Mouse (Mus musculus) lung, adult 2 months (tissue): Measurements from ENCODE around the gene Papola. TPM values are rescaled to one million over a fixed set of nuclear protein-coding genes. Genes with fewer than 3 reads are reported as not detected.

Experiments
- DNase-seq: peaks from one replicate; pipeline ENCODE4 v3.0.0; 2022
- H3K4me1 ChIP-seq: fragments of 200-500 bp; 2 replicates; pipeline ENCODE4 v1.6.1; 2011; ENCODE audit warnings: low read length; ENCODE audit not compliant: control insufficient read depth, insufficient read depth
- H3K4me3 ChIP-seq: fragments of 200-500 bp; replicated peaks from 2 replicates; pipeline ENCODE3; 2011; ENCODE audit warnings: low read depth, mild to moderate bottlenecking, control low read depth, low read length; ENCODE audit errors: extremely low read depth
- CTCF ChIP-seq: fragments of 200-500 bp; IDR thresholded peaks from 2 replicates; pipeline ENCODE4 v1.5.1; 2011; ENCODE audit warnings: mild to moderate bottlenecking, low read length, control low read depth; ENCODE audit not compliant: insufficient read depth
- POLR2A ChIP-seq: fragments of 200-500 bp; IDR thresholded peaks from 2 replicates; pipeline ENCODE4 v1.6.1; 2011; ENCODE audit warnings: low read depth, mild to moderate bottlenecking, control low read depth, low read length, borderline replicate concordance; ENCODE audit errors: extremely low read depth
- WGBS: fragments of 180-500 bp; shearing (Covaris S2); methylation state at CpG from one replicate; pipeline ENCODE4 v1.1.7; 2018; 5-methylcytosine and 5-hydroxymethylcytosine counted together
- polyA plus RNA-seq: library from polyadenylated mRNA; depleted of rRNA; stranded (reverse); fragments of >200 nt; gene quantifications from 2 replicates; pipeline ENCODE4 v1.2.3, GENCODE M21; 2012

The Papola gene
- polyA plus RNA-seq, 1 experiment: 40.4 TPM

DNA sequence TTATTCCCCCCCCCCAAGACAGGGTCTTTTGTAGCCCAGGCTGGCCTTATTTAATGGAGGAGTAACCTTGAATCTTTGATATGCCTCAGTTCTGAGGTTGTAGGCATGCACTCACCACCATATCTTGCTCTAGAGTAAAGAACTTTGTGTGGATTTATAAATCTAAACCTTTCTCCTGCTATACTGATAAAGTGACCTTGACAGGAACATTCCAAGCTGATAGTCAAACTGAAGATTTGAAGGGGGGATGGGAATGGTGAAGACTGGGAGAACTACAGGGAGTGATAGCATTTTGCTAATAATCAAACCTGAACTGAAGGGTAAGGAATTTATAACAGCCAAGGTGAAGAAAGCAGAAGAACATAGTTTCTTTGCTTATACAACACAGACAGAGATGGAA lies 13.5 kb downstream of the Papola start:
- no peak for TF ChIP-seq POLR2A
- TF ChIP-seq CTCF: no peak
- Histone ChIP-seq H3K4me3 (no peak overlapping the region), H3K4me1 (no peaks in the 10 kb centered on the region; the same call in 1 of the 2 replicates)
- no peak for DNase-seq

DNA sequence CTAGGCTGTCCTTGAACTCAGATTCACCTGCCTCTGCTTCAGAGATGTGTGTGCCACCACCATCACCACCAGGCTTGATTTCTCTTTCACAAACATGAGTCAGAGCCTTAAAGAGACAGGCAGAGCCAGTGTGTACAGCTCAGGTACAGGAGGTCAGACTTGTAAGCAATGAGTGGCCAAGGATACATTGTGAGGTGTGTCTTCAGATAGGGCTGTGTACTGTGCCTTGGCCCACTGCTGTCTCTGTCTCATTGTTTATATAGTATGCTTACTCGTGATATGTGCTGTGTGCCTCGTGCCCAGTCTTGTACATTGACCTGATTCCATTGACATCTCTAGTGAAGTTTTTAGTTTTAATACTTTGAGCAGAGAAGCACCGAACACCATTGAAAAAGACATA lies 21.3 kb downstream of the Papola start:
- Histone ChIP-seq H3K4me1 (peaks cover 3% of the 10 kb centered on the region), H3K4me3 (no peak overlapping the region)
- TF ChIP-seq POLR2A (no peak), CTCF (no peak)
- WGBS: 69% methylated on average over 3 of the region's 3 CpGs
- no peak for DNase-seq

DNA sequence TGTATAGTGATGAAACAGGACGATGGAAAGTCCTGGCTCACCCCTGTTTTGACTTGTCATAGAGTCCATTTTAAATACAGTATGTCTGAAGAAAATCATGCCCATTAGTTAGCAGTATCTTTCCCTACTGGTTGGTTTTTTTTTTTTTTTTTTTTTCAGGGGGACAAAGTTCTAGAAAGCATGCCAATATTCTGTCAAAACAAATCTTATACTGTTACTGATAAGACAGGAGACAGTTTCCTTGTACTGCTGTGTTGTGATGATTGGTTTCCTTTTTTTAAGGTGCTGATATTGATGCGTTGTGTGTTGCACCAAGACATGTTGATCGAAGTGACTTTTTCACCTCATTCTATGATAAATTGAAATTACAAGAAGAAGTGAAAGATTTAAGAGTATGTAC lies 21.7 kb downstream of the Papola start:
- 68% methylated on average over 3 of the region's 3 CpGs for WGBS
- Histone ChIP-seq H3K4me1 (peaks cover 3% of the 10 kb centered on the region), H3K4me3 (no peak overlapping the region)
- no peak for TF ChIP-seq CTCF
- TF ChIP-seq POLR2A: no peak
- no peak for DNase-seq

DNA sequence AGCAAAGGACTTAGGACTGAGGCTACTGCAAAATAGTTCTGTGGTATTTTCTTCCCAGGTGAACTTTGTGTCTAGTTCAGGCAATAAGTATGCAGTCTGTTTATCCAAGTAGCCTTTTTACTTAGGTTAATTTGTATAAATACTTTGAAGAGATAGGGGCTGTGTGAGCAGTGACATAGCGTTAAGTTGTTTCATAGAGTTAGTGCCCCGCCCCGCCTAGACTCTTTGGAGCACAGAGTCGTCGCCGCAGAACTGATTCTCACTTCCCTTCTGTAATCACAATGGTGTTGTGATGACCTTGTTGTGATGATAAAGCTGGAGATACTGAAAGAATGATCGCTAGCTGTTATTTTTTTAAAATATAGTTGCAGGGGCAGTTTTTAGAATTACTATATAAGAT lies 22.9 kb downstream of the Papola start:
- Histone ChIP-seq H3K4me3 (no peak overlapping the region), H3K4me1 (peaks cover 3% of the 10 kb centered on the region)
- no peak for DNase-seq
- 66% methylated on average over 7 of the region's 7 CpGs for WGBS
- no peak for TF ChIP-seq CTCF
- no peak for TF ChIP-seq POLR2A

DNA sequence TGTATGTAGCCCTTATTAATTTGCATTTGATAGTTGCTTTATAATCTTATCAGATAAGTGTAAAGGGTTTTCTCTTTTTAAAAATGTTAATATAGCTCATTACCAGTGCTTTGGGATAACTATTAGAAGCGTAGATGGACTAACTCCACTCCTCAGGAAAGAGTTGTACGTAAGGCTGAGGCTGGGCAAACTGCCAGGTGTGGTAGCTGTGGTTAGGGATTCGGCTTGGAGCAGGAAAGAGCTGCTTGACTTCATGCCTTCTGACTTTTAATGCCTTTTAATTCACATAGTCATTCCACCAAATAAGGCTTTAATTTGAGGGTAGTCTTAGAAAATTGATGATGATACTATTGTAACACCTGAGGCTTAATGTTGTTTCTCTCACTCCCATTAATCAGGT lies 24.5 kb downstream of the Papola start:
- peaks cover 3% of the 10 kb centered on the region for H3K4me1 ChIP-seq
- DNase-seq: no peak
- whole genome bisulfite sequencing: 36% methylated on average over 3 of the region's 3 CpGs
- TF ChIP-seq CTCF (no peak), POLR2A (no peak)
- no peak overlapping the region for H3K4me3 ChIP-seq

DNA sequence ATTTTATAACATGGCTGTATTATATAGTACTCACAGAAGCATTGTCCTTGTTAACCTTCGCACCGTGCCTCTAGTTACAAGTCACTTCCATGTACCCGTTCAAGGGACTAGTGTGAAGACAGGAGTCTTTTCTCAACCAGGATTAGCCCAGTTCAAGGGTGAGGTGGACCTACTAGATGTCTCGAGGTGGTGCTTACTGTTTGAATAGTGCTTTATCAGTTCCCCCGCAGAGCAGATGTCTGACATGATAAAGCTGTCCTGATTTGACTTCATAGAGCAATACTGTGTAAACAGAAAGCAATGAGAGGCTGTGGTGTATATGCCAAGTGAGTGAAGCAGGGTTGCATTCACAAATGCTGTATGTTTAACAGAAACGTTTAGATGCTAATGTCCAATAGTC lies 26.1 kb downstream of the Papola start:
- no peak for DNase-seq
- H3K4me1 ChIP-seq: peaks cover 3% of the 10 kb centered on the region

DNA sequence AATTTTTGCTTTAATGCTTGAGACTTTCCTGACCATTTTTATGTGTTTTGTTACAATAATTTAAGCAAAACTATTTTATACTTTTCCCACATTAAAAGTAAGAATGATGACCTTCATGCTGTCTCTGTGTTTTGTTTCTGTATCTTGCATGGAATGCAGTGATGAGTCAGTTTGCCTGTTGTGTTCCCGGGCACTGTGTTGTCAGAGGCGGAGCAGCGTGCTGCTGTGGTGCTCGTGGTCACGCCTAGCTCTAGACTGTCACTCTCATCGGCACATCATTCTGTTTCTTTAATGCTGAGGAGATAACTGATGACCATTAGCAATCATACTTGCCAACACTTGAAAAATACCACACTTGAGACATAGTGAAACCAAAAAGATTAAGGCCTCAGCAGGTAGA lies 29.5 kb downstream of the Papola start:
- WGBS: 84% methylated on average over 6 of the region's 6 CpGs
- DNase-seq: no peak
- no peak overlapping the region for H3K4me3 ChIP-seq
- H3K4me1 ChIP-seq: peaks cover 3% of the 10 kb centered on the region
- TF ChIP-seq CTCF (no peak), POLR2A (no peak)

More for the DNA sequence above, 26.1 kb downstream of the Papola start:
- TF ChIP-seq CTCF: no peak
- 59% methylated on average over 6 of the region's 6 CpGs for WGBS
- H3K4me3 ChIP-seq: no peak overlapping the region

DNA sequence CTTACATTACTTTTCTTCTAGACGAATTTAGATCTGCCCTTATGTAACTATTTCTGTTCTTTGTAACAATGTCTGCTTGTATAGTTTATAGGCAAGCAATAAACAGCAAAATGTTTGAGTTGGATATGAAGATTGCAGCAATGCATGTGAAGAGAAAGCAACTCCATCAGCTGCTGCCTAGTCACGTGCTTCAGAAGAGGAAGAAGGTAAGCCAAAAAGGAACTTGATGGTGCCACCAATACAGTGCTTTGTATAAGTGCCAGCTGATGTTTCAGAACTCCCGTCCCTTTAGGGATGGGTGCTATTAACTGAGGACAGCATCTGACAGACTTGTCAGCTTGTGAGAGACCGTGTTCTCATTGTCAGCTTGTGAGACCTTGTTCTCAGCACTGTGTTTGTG lies 39.0 kb downstream of the Papola start:
- Histone ChIP-seq H3K4me3 (no peak overlapping the region), H3K4me1 (no peaks in the 10 kb centered on the region)
- no peak for TF ChIP-seq CTCF
- no peak for TF ChIP-seq POLR2A
- DNase-seq: no peak
- WGBS: 76% methylated on average over 4 of the region's 4 CpGs

DNA sequence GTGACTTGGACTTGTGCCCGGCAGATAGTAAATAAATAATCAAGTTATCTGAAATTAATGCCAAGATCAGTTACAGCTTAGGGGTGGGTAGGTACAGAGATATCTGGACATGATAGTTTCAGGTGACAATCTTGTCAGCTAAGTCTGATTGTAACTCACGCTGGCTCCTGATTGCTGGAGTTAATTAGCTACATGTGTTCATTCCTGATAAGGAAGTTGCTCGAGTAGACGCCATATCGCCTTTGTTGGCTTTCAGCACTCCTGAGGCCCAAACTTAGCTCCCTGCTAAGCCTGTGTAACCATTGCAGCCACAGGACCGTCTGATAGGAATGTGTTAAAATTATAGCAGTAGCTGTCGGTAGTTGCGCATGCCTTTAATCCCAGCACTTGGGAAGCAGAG lies 40.2 kb downstream of the Papola start:
- 81% methylated on average over 8 of the region's 8 CpGs for WGBS
- TF ChIP-seq POLR2A: no peak
- TF ChIP-seq CTCF: no peak
- DNase-seq: no peak
- Histone ChIP-seq H3K4me1 (no peaks in the 10 kb centered on the region), H3K4me3 (no peak overlapping the region)

DNA sequence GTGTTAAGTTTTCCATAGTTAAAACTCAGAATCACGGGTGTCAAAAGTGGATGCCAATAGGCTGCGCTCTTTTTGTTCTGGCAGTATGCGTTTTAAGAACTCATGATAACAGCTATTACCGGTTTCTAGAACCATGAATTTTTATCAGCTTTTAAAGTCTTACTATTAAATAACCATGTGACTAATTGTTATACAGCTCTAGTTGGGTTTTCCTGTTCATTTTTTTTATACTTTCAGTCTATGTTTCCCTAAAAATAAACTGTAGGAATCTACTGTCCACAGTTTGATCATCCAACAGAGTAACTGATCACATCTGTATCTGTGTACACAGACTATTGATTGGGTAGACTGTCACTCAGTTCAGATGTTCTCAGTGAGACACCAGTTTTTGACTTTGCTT lies 40.8 kb downstream of the Papola start:
- 95% methylated on average over 4 of the region's 4 CpGs for WGBS
- Histone ChIP-seq H3K4me3 (no peak overlapping the region), H3K4me1 (no peaks in the 10 kb centered on the region)
- DNase-seq: no peak
- no peak for TF ChIP-seq POLR2A
- TF ChIP-seq CTCF: no peak

DNA sequence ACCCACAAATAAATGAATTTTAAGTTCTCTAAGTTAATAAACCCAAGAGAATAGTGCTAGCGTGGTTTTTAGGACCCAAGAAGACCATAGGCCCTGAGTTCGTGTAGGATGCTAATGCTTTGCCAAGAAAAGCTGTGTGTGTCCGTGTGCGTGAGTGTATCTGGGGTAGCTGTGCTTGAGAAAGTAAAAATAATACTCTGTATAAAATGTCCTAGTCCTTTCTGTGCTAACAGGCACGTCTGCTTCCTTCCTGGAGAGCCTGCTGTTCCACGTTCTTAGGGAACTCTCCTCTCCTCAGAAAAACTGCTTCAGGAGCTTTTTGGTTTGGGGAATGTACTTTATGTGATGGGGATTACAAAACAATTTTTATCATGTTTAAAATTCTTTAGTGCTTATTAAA lies 48.0 kb downstream of the Papola start:
- 69% methylated on average over 6 of the region's 6 CpGs for WGBS
- Histone ChIP-seq H3K4me3 (no peak overlapping the region), H3K4me1 (no peaks in the 10 kb centered on the region)
- DNase-seq: no peak
- no peak for TF ChIP-seq CTCF
- no peak for TF ChIP-seq POLR2A
